Mouse (Mus musculus): ENCODE data around the gene Shprh. TPM values are rescaled to one million over a fixed set of nuclear protein-coding genes. Genes with fewer than 3 reads are reported as not detected.
"Not testable (repeated sequence)": the region's sequence is repeated elsewhere in the genome, so short reads cannot be mapped to it uniquely, and the experiment has no call there.

Shprh gene
- polyA plus RNA-seq, 1 experiment from 2014 or later: 24.1 TPM

- peaks cover 64% of the 10 kb centered on the region for H3K36me3 ChIP-seq (ENCODE audit: poor library complexity, severe bottlenecking)
- no peaks in the 10 kb centered on the region for H3K4me1 ChIP-seq
- H3K9ac ChIP-seq: no peak overlapping the region
- H3K4me2 ChIP-seq: no peak overlapping the region
- no peak for ATAC-seq
- H3K27ac ChIP-seq: no peak overlapping the region
- WGBS: 87% methylated on average over 5 of the region's 5 CpGs
- no peaks in the 10 kb centered on the region for H3K27me3 ChIP-seq
- H3K9me3 ChIP-seq (replicated peaks): no peaks in the 10 kb centered on the region
- no peak overlapping the region for H3K4me3 ChIP-seq
These were observed 30.9 kb downstream of the Shprh start for GRCm38 (mm10) chr10:11180077-11180476.

- 97% methylated on average over 1 of the region's 1 CpGs for WGBS
- Histone ChIP-seq H3K4me3 (no peak overlapping the region), H3K36me3 (ENCODE audit: poor library complexity, severe bottlenecking) (peaks cover 62% of the 10 kb centered on the region), H3K27me3 (no peaks in the 10 kb centered on the region), H3K4me2 (no peak overlapping the region), H3K9ac (no peak overlapping the region), H3K4me1 (no peaks in the 10 kb centered on the region), H3K9me3 (replicated peaks) (no peaks in the 10 kb centered on the region), H3K27ac (no peak overlapping the region)
- ATAC-seq: no peak
These were observed 48.1 kb downstream of the Shprh start for GRCm38 (mm10) chr10:11197341-11197740.

DNA sequence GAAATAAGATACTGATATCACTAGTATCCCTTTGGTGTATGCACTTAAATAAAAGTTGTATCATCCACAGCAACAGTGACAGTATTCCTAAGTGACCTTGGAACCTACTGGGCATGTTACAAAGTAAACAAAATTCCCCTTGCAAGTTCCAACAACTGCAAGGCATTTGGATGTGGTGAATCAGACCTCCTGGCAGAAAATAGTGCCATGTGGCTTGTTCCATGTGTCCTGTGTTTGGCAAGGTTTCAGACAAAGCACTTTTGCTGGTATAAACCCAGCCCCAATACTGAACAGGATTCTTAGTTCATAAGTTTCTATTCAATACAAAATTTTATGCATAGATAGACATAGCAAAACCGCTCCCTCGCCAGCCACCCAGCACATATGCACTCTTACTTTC, 49.1 kb downstream of the Shprh start:
- 97% methylated on average over 2 of the region's 2 CpGs for WGBS
- Histone ChIP-seq H3K27me3 (no peaks in the 10 kb centered on the region), H3K4me2 (no peak overlapping the region), H3K9me3 (replicated peaks) (no peaks in the 10 kb centered on the region), H3K4me1 (no peaks in the 10 kb centered on the region), H3K9ac (no peak overlapping the region), H3K27ac (no peak overlapping the region), H3K4me3 (no peak overlapping the region), H3K36me3 (ENCODE audit: poor library complexity, severe bottlenecking) (peaks cover 67% of the 10 kb centered on the region)
- no peak for ATAC-seq

DNA sequence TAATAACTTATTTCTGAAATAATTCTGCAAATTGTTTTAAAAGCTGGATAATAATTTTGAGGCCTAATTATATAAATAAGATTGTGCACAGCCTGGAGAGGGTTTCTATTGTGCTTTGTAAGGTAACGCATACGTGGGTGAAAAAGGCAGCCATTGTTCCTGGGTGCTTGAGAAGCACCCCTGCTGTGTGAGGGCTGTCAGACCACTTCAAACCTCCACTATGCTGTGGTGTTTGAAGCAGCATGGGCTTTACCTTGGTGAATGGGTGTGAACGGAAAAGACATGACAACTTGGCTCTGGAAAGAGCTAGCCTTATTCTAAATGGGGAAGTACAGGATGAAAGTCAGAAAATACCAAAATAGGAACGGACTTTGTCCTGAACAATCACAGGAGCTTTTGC, 50.8 kb downstream of the Shprh start:
- Histone ChIP-seq H3K9me3 (replicated peaks) (no peaks in the 10 kb centered on the region), H3K4me3 (no peak overlapping the region), H3K27ac (no peak overlapping the region), H3K36me3 (ENCODE audit: poor library complexity, severe bottlenecking) (peaks cover 56% of the 10 kb centered on the region), H3K27me3 (no peaks in the 10 kb centered on the region), H3K4me2 (no peak overlapping the region), H3K4me1 (no peaks in the 10 kb centered on the region), H3K9ac (no peak overlapping the region)
- no peak for ATAC-seq
- WGBS: 35% methylated on average over 4 of the region's 4 CpGs

- H3K9me3 ChIP-seq (replicated peaks); H3K4me3 ChIP-seq; H3K9ac ChIP-seq; ATAC-seq; H3K27ac ChIP-seq; H3K4me2 ChIP-seq; H3K4me1 ChIP-seq; H3K27me3 ChIP-seq: not testable (repeated sequence)
- WGBS: 97% methylated on average over 2 of the region's 2 CpGs
- peaks cover 52% of the 10 kb centered on the region for H3K36me3 ChIP-seq (ENCODE audit: poor library complexity, severe bottlenecking)
These were observed 56.7 kb downstream of the Shprh start for GRCm38 (mm10) chr10:11205883-11206282.

DNA sequence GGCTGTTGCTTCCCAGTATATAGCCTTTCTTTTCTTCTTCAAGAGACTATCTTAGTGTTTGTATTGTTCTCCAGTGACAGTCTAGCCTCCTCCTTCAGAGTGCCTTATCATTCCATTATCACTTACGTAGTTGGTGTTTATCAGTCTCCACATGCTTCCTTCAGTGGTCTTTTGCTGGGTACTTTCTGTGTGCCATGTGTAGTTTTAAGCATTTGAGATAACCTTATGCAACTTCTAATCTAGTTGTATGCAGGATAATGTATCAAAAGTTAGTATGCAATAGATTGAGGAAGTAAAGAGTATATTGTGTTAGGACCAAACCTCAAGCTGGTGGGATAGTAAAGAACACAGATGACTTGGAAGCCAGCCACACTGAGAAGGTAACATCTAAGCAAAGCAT, 59.4 kb downstream of the Shprh start:
- no peak overlapping the region for H3K9ac ChIP-seq
- H3K4me1 ChIP-seq: no peaks in the 10 kb centered on the region
- no peak overlapping the region for H3K27ac ChIP-seq
- WGBS: 97% methylated on average over 1 of the region's 1 CpGs
- no peak overlapping the region for H3K4me3 ChIP-seq
- H3K36me3 ChIP-seq (ENCODE audit: poor library complexity, severe bottlenecking): peaks cover 50% of the 10 kb centered on the region
- no peak for ATAC-seq
- H3K27me3 ChIP-seq: no peaks in the 10 kb centered on the region
- no peak overlapping the region for H3K4me2 ChIP-seq
- H3K9me3 ChIP-seq (replicated peaks): no peaks in the 10 kb centered on the region

GRCm38 (mm10) chr10:11212003-11212402, 62.8 kb downstream of the Shprh start:
- H3K4me3 ChIP-seq: no peak overlapping the region
- no peaks in the 10 kb centered on the region for H3K9me3 ChIP-seq (replicated peaks)
- ATAC-seq: no peak
- no peak overlapping the region for H3K27ac ChIP-seq
- H3K4me2 ChIP-seq: no peak overlapping the region
- H3K9ac ChIP-seq: no peak overlapping the region
- WGBS: 91% methylated on average over 4 of the region's 4 CpGs
- H3K27me3 ChIP-seq: no peaks in the 10 kb centered on the region
- H3K36me3 ChIP-seq (ENCODE audit: poor library complexity, severe bottlenecking): peaks cover 51% of the 10 kb centered on the region
- no peaks in the 10 kb centered on the region for H3K4me1 ChIP-seq

DNA sequence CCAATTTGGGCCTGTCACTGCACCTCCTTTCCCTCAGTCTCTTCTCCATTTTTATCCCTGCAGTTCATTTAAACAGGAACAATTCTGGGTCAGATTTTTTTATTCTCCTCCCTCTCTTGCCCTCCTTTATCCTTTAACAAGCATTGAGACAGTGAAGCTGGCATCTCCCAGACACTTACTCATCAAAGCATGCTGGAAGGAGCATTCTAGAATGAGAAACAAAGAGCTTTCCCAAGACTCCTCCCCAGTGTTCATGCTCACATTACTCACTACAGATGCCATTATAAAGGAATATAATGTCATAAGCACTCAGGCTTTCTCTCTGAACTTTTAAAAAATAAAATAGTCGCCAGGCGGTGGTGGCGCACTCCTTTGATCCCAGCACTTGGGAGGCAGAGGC, 77.2 kb downstream of the Shprh start:
- Histone ChIP-seq H3K4me1 (no peaks in the 10 kb centered on the region), H3K9me3 (replicated peaks) (no peaks in the 10 kb centered on the region), H3K36me3 (ENCODE audit: poor library complexity, severe bottlenecking) (no peaks in the 10 kb centered on the region), H3K4me2 (no peak overlapping the region), H3K27ac (no peak overlapping the region), H3K4me3 (no peak overlapping the region), H3K9ac (no peak overlapping the region), H3K27me3 (no peaks in the 10 kb centered on the region)
- WGBS: 80% methylated on average over 3 of the region's 3 CpGs
- ATAC-seq: no peak

- no peaks in the 10 kb centered on the region for H3K36me3 ChIP-seq (ENCODE audit: poor library complexity, severe bottlenecking)
- 63% methylated on average over 6 of the region's 6 CpGs for WGBS
- no peak for ATAC-seq
- no peak overlapping the region for H3K27ac ChIP-seq
- no peak overlapping the region for H3K4me2 ChIP-seq
- no peaks in the 10 kb centered on the region for H3K9me3 ChIP-seq (replicated peaks)
- H3K4me3 ChIP-seq: no peak overlapping the region
- H3K27me3 ChIP-seq: no peaks in the 10 kb centered on the region
- no peak overlapping the region for H3K9ac ChIP-seq
- H3K4me1 ChIP-seq: no peaks in the 10 kb centered on the region
These were observed 80.4 kb downstream of the Shprh start for GRCm38 (mm10) chr10:11229545-11230178.

DNA sequence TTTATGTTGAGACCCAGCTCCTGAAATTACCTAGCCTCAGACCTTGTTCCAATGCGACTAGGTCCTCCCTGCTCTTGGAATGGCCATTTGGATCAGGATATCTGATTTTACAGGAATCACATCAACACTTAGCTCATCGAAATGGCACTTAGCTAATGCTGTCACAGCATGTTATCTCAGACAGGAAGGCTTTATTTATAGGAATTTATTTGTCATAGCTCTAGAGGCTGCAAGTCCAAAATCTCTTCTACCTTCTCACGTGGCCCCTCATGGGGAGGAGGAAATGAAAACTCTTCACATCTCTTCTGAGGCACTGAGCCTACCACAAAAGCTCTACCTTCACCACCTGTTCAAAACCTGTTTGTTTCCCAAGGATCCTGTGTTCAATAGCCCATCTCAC, 84.0 kb downstream of the Shprh start:
- Histone ChIP-seq H3K4me1 (no peaks in the 10 kb centered on the region), H3K9ac (no peak overlapping the region), H3K36me3 (ENCODE audit: poor library complexity, severe bottlenecking) (no peaks in the 10 kb centered on the region), H3K4me3 (no peak overlapping the region), H3K27me3 (no peaks in the 10 kb centered on the region), H3K4me2 (no peak overlapping the region), H3K9me3 (replicated peaks) (no peaks in the 10 kb centered on the region), H3K27ac (no peak overlapping the region)
- WGBS: 79% methylated on average over 3 of the region's 3 CpGs
- ATAC-seq: no peak

DNA sequence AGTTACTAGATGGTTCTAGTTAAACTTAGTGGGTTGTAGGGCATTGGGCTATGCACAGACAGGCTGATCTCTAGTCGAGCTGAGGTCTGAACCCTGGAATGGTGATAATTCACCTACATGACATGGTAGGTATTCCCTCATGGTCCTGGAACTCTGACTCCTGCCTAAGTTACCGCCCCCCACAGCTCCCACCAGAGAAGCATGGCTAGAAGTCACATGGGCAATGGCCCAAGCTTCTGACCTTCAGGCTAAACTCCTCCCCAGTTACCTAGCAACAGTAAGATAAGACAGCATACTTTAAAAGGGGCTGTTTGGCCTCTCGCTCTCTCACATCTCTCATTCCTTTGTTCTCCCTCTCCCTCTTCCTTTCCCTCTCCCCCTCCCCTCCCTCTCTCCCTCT, 93.8 kb downstream of the Shprh start:
- ATAC-seq; H3K36me3 ChIP-seq (ENCODE audit: poor library complexity, severe bottlenecking); H3K4me3 ChIP-seq; H3K4me2 ChIP-seq; H3K9me3 ChIP-seq (replicated peaks); H3K27ac ChIP-seq; H3K27me3 ChIP-seq; H3K9ac ChIP-seq; H3K4me1 ChIP-seq: not testable (repeated sequence)
- 77% methylated on average over 3 of the region's 3 CpGs for WGBS

DNA sequence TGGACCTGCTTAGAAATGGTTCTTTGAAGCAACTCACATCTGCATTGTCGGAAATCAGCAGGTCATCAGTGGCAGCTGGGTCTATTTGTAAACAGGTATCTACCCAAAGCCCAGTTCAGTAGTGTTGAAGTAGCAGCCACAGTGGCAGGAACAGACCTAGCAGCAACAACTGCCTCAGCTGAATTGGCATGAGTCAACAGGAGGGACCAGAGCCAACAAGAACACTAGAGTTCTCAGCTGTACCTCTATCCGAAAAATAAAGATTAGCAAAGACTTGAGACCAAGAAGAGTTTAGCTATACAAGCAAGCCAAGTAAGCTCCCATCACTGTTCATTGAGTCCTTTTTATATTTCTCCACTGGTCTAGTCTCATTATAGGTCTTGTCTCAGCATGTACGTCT, 99.0 kb downstream of the Shprh start:
- H3K27me3 ChIP-seq: no peaks in the 10 kb centered on the region
- no peak overlapping the region for H3K9ac ChIP-seq
- ATAC-seq: no peak
- H3K4me1 ChIP-seq: peaks cover 8% of the 10 kb centered on the region; the same call in 1 of the 2 replicates
- 82% methylated on average over 3 of the region's 3 CpGs for WGBS
- no peak overlapping the region for H3K4me3 ChIP-seq
- no peak overlapping the region for H3K4me2 ChIP-seq
- no peaks in the 10 kb centered on the region for H3K36me3 ChIP-seq (ENCODE audit: poor library complexity, severe bottlenecking)
- no peak overlapping the region for H3K27ac ChIP-seq
- no peaks in the 10 kb centered on the region for H3K9me3 ChIP-seq (replicated peaks)

DNA sequence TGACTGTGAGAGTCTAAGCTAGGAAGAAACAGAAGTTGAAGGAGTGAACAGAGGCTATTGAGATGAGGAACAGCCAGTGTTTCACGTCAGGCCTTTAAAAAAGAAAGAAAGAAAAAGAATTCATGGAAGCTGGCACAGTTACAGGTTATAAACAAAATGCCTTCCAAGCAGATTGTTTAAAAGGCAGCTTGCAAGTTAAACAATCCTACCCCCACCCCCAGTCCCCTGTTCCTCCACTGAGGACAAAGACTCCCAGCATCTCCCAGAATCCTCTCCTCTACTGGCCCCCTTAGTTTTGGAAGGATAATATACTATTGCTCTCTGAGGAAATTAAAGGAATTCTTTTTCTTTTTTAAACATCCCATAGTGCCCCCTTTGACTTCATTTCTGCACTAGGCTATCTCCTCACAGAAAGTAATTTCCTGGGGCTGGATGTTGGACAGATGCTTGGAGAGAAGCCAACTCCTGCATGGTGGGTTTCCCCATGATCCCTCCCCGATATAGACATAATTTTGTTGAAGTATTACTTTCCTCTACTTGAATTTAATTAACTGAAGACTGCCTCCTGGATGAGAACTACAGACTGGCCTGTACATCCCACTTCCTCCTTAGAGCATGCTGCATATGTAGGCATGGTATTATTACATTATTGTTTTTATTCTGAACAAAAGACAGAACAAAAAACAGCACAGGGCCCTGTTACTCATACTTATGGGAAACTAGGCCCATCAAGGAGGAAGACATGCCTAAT, 101.2 kb downstream of the Shprh start:
- Histone ChIP-seq H3K9ac (no peak overlapping the region), H3K4me2 (no peak overlapping the region), H3K36me3 (ENCODE audit: poor library complexity, severe bottlenecking) (no peaks in the 10 kb centered on the region), H3K27me3 (no peaks in the 10 kb centered on the region), H3K4me1 (peaks cover 8% of the 10 kb centered on the region; the same call in 1 of the 2 replicates), H3K27ac (no peak overlapping the region), H3K9me3 (replicated peaks) (no peaks in the 10 kb centered on the region), H3K4me3 (no peak overlapping the region)
- WGBS: 33% methylated on average over 2 of the region's 2 CpGs
- ATAC-seq: peak; percentile 63; the same call in 1 of the 2 replicates
